Mouse (Mus musculus) small intestine, adult 2 months (tissue): Measurements from ENCODE around the gene Rarb. TPM values are rescaled to one million over a fixed set of nuclear protein-coding genes. Genes with fewer than 3 reads are reported as not detected.
A peak's percentile ranks its signal among the peaks of the same experiment; 100 is the strongest.

Experiments used
- H3K27ac ChIP-seq: fragments of 200-500 bp; 2 replicates; pipeline ENCODE4 v1.5.1; 2012; ENCODE audit warnings: low read depth, low read length, control low read depth, inconsistent platforms; ENCODE audit not compliant: insufficient read depth
- H3K27me3 ChIP-seq: fragments of 200-500 bp; 2 replicates; pipeline ENCODE4 v1.6.1; 2012; ENCODE audit warnings: mild to moderate bottlenecking, moderate library complexity, low read length, inconsistent platforms; ENCODE audit not compliant: control insufficient read depth, insufficient read depth
- H3K36me3 ChIP-seq: fragments of 200-500 bp; 2 replicates; pipeline ENCODE4 v1.6.1; 2012; ENCODE audit warnings: mild to moderate bottlenecking, low read length, control low read depth, inconsistent platforms; ENCODE audit not compliant: control insufficient read depth, insufficient read depth
- H3K4me1 ChIP-seq: fragments of 200-500 bp; 2 replicates; pipeline ENCODE4 v1.6.1; 2012; ENCODE audit warnings: low read length, inconsistent platforms, mixed read lengths; ENCODE audit not compliant: control insufficient read depth, insufficient read depth, insufficient read length
- H3K4me3 ChIP-seq: fragments of 200-500 bp; 2 replicates; pipeline ENCODE4 v1.5.1; 2012; ENCODE audit warnings: low read depth, mild to moderate bottlenecking, control low read depth, inconsistent platforms, low read length, moderate library complexity
- CTCF ChIP-seq: fragments of 200-500 bp; IDR thresholded peaks from 2 replicates; pipeline ENCODE4 v1.5.1; 2012; ENCODE audit warnings: low read depth, mild to moderate bottlenecking, control low read depth, inconsistent platforms, low read length, moderate library complexity, mixed read lengths; ENCODE audit not compliant: insufficient replicate concordance, insufficient read length; ENCODE audit errors: extremely low read depth
- POLR2A ChIP-seq: fragments of 200-500 bp; IDR thresholded peaks from 2 replicates; pipeline ENCODE4 v1.6.1; 2012; ENCODE audit warnings: low read depth, mild to moderate bottlenecking, control low read depth, inconsistent platforms, low read length, moderate library complexity
- WGBS: fragments of 180-500 bp; shearing (Covaris S2); methylation state at CpG from one replicate; pipeline ENCODE4 v1.1.7; 2018; 5-methylcytosine and 5-hydroxymethylcytosine counted together
- polyA plus RNA-seq: library from polyadenylated mRNA; depleted of rRNA; stranded (reverse); fragments of >200 nt; gene quantifications from 2 replicates; pipeline ENCODE4 v1.2.3, GENCODE M21; 2012

Gene Rarb
- polyA plus RNA-seq, 1 experiment, result 0.61 TPM

- no peaks in the 10 kb centered on the region for H3K36me3 ChIP-seq
- TF ChIP-seq POLR2A, result no peak; the same call in 1 of the 2 replicates
- TF ChIP-seq CTCF, result no peak
- H3K4me3 ChIP-seq, result peak overlapping the region; percentile 62
- H3K27me3 ChIP-seq, result peaks cover 15% of the 10 kb centered on the region
- 1% methylated on average over 52 of the region's 52 CpGs for WGBS
- H3K27ac ChIP-seq, result 0 out of 2 replicates have a peak overlapping the region, but pooled peaks have one; percentile 20
- no peaks in the 10 kb centered on the region for H3K4me1 ChIP-seq
These were observed 243.8 kb downstream of the Rarb start for GRCm38 (mm10) chr14:16574925-16575721.

DNA sequence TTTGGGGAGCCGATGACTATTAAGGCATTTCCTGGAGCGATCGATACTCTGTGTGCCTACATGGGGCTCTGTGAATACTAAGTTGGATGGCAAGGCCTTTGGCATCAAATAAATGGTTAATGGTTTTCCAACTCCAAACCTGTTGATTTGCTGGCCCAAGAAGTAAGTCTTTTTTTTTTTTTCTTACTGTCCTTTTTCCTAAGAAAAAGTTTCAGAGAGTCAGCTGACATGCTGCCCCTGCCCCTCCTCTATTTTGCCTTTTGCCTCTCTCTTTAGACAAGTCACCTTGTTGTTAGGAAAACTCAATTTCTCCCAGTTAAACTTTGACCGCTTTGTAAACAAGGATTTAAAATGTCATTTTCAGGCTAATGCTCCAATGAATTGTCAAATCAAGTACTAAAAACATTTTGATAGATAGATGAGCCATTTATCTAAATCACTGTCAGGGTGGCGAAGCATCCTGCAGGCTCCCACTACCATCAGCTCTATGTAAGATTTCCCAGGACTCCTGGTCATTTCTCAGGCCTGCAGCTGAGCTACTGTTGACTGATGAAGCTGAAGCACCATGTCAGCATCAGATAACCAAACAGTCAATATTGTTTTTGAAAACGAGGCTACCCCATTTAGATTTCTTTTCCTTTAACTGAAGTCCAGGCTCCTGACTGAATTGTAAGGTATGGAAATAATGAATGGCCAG is 245.3 kb downstream of the Rarb start:
- peak overlapping the region; percentile 6; the same call in 1 of the 2 replicates for H3K4me3 ChIP-seq
- TF ChIP-seq POLR2A, result no peak
- TF ChIP-seq CTCF, result no peak
- WGBS, result 48% methylated on average over 6 of the region's 6 CpGs

DNA sequence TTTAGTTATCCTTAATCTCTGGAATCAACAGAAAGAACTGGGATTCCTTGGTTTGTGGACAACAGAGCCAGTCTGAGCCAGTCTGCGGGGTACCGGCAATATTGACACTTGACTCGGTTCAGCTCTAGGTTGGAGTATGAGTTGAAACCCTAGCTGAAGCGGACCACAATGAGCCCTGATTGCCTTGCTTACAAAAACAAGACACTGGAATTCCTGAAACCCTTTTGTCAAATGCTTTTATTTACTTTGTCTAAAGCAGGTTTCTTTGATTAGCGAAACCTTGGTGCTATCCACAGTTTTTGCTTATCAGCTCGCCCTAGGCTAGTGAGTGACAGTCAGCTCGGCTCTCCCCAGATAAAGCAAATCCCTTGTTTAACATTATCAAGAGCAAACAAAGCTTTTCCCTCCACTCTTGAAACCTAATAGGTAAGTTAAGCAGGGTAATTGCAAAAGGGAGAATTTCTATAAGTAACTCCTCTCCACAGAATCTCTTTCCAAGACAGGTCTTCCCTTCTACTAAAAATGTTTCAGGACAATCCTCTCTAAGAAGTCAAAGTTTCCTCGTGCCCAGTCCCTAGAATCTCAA is 246.1 kb downstream of the Rarb start:
- Histone ChIP-seq H3K36me3 (no peaks in the 10 kb centered on the region), H3K27ac (no peak overlapping the region), H3K4me1 (no peaks in the 10 kb centered on the region), H3K4me3 (no peak overlapping the region), H3K27me3 (peaks cover 15% of the 10 kb centered on the region)
- 42% methylated on average over 8 of the region's 8 CpGs for WGBS
- no peak for TF ChIP-seq CTCF
- no peak for TF ChIP-seq POLR2A

More for the DNA sequence above, 245.3 kb downstream of the Rarb start:
- H3K36me3 ChIP-seq, result no peaks in the 10 kb centered on the region
- no peak overlapping the region for H3K27ac ChIP-seq
- no peaks in the 10 kb centered on the region for H3K4me1 ChIP-seq
- H3K27me3 ChIP-seq, result peaks cover 15% of the 10 kb centered on the region

- Histone ChIP-seq H3K27me3 (peaks cover 4% of the 10 kb centered on the region; the same call in 1 of the 2 replicates), H3K4me1 (no peaks in the 10 kb centered on the region), H3K4me3 (no peak overlapping the region), H3K27ac (no peak overlapping the region), H3K36me3 (no peaks in the 10 kb centered on the region)
- WGBS, result 45% methylated on average over 7 of the region's 7 CpGs
- TF ChIP-seq POLR2A (no peak), CTCF (no peak)
These were observed 249.4 kb downstream of the Rarb start for GRCm38 (mm10) chr14:16569506-16570001.

- Histone ChIP-seq H3K27me3 (no peaks in the 10 kb centered on the region), H3K4me1 (no peaks in the 10 kb centered on the region), H3K27ac (no peak overlapping the region), H3K4me3 (no peak overlapping the region), H3K36me3 (no peaks in the 10 kb centered on the region)
- 49% methylated on average over 1 of the region's 1 CpGs for WGBS
- TF ChIP-seq CTCF (no peak), POLR2A (no peak)
These were observed 252.0 kb downstream of the Rarb start for GRCm38 (mm10) chr14:16566920-16567319.

GRCm38 (mm10) chr14:16563912-16564311 is 255.0 kb downstream of the Rarb start:
- H3K27me3 ChIP-seq, result no peaks in the 10 kb centered on the region
- no peak overlapping the region for H3K4me3 ChIP-seq
- no peak for TF ChIP-seq CTCF
- no peak for TF ChIP-seq POLR2A
- peaks cover 2% of the 10 kb centered on the region; the same call in 1 of the 2 replicates for H3K4me1 ChIP-seq
- no peak overlapping the region for H3K27ac ChIP-seq
- WGBS, result 59% methylated on average over 2 of the region's 2 CpGs
- no peaks in the 10 kb centered on the region for H3K36me3 ChIP-seq
